Mouse (Mus musculus): Measurements from ENCODE around the gene Olfr374. TPM values are rescaled to one million over a fixed set of nuclear protein-coding genes. Genes with fewer than 3 reads are reported as not detected.
"Not testable (repeated sequence)": the region's sequence is repeated elsewhere in the genome, so short reads cannot be mapped to it uniquely, and the experiment has no call there.

The Olfr374 gene
- not detected in 2 replicates for polyA plus RNA-seq (2015; fragmentation: Nextera tagmentation; extraction: Ambion mirVana)

- no peak for TF ChIP-seq CTCF (IDR thresholded peaks at IDR 0.05; ENCODE audit: low read depth)
- no peaks in the 10 kb centered on the region for H3K4me1 ChIP-seq (replicated peaks; ENCODE audit: control insufficient read depth, insufficient read depth, low read length)
- WGBS = 76% methylated on average over 3 of the region's 3 CpGs
- no peaks in the 10 kb centered on the region for H3K36me3 ChIP-seq (ENCODE audit: control insufficient read depth, insufficient read depth)
- no peak for ATAC-seq
- no peak within 1 kb of the TSS for H3K9ac ChIP-seq (ENCODE audit: low read depth, low read length)
- no peak within 1 kb of the TSS for H3K4me2 ChIP-seq (replicated peaks; ENCODE audit: low read depth)
- H3K27ac ChIP-seq (ENCODE audit: low read depth, low read length) = no peak within 1 kb of the TSS
- H3K27me3 ChIP-seq (replicated peaks; ENCODE audit: control insufficient read depth, insufficient read depth, low read length) = no peaks in the 10 kb centered on the region
- no peaks in the 10 kb centered on the region for H3K9me3 ChIP-seq (ENCODE audit: control insufficient read depth)
- H3K4me3 ChIP-seq (ENCODE audit: low read depth, low read length) = no peak within 1 kb of the TSS
These were observed at the start of gene Olfr374 for GRCm38 (mm10) chr8:72106740-72107139. Gene Olfr374, plus strand, starts transcription at chr8:72107040.

GRCm38 (mm10) chr8:72057643-72058042 is 49.2 kb upstream of the Olfr374 start:
- H3K4me1 ChIP-seq (replicated peaks; ENCODE audit: control insufficient read depth, insufficient read depth, low read length); H3K27ac ChIP-seq (ENCODE audit: low read depth, low read length); H3K4me3 ChIP-seq (ENCODE audit: low read depth, low read length); H3K4me2 ChIP-seq (replicated peaks; ENCODE audit: low read depth); ATAC-seq; H3K27me3 ChIP-seq (replicated peaks; ENCODE audit: control insufficient read depth, insufficient read depth, low read length); H3K9me3 ChIP-seq (ENCODE audit: control insufficient read depth); H3K9ac ChIP-seq (ENCODE audit: low read depth, low read length); H3K36me3 ChIP-seq (ENCODE audit: control insufficient read depth, insufficient read depth): not testable (repeated sequence)
- WGBS = 92% methylated on average over 3 of the region's 4 CpGs

GRCm38 (mm10) chr8:72066819-72067399 is 39.9 kb upstream of the Olfr374 start:
- H3K27me3 ChIP-seq (replicated peaks; ENCODE audit: control insufficient read depth, insufficient read depth, low read length); H3K9ac ChIP-seq (ENCODE audit: low read depth, low read length); H3K36me3 ChIP-seq (ENCODE audit: control insufficient read depth, insufficient read depth); H3K9me3 ChIP-seq (ENCODE audit: control insufficient read depth); H3K27ac ChIP-seq (ENCODE audit: low read depth, low read length); H3K4me3 ChIP-seq (ENCODE audit: low read depth, low read length); H3K4me2 ChIP-seq (replicated peaks; ENCODE audit: low read depth); ATAC-seq; H3K4me1 ChIP-seq (replicated peaks; ENCODE audit: control insufficient read depth, insufficient read depth, low read length): not testable (repeated sequence)
- 75% methylated on average over 1 of the region's 1 CpGs for WGBS

DNA sequence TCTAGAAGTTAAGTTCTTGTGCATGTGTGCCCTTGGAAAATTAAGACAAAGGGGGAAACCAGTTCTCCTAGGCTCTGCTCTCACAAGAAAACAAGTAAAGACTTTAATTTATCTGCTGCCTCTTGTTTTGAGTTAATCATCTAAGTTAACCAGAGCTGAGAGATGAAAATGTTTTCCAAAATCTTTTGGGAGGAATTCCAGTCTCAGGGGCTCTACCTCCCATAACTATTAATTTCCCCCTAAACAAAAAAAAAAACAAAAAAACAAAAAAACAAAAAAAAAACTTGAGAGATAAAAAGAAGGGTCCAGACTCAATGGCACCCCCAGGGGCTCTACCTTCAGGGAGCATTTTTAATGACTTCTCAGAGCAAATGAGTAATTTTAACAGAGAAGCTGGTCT is 24.0 kb upstream of the Olfr374 start, which contains the start of gene Olfr373:
Olfr373 (plus strand) TSS at position 301 of the 400 bp plus-strand sequence.
- H3K4me1 ChIP-seq (replicated peaks; ENCODE audit: control insufficient read depth, insufficient read depth, low read length); ATAC-seq; H3K9ac ChIP-seq (ENCODE audit: low read depth, low read length); H3K9me3 ChIP-seq (ENCODE audit: control insufficient read depth); H3K27me3 ChIP-seq (replicated peaks; ENCODE audit: control insufficient read depth, insufficient read depth, low read length); H3K27ac ChIP-seq (ENCODE audit: low read depth, low read length); H3K36me3 ChIP-seq (ENCODE audit: control insufficient read depth, insufficient read depth); H3K4me3 ChIP-seq (ENCODE audit: low read depth, low read length); H3K4me2 ChIP-seq (replicated peaks; ENCODE audit: low read depth): not testable (repeated sequence)

DNA sequence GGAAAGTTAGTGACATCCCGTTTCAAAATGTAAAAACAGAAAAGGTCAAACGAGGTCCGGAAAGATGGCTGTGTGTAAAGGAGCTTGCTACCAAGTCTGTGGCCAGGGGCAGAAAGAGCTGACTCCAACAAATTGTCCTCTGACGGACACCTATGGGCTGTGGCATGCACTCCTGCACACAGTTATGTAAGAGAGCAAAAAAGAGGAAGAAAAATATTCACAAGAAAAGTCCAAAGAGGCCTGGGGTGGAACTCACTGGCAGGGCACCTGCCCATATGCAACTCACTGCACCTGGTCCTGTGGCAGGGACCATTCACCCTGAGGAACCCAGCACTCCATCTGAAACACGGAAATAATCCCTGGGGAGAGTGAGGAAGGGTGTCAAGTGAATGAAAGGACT is 22.1 kb upstream of the Olfr374 start:
- no peak overlapping the region for H3K4me3 ChIP-seq (ENCODE audit: low read depth, low read length)
- ATAC-seq = no peak
- H3K27ac ChIP-seq (ENCODE audit: low read depth, low read length) = no peak overlapping the region
- no peak overlapping the region for H3K4me2 ChIP-seq (replicated peaks; ENCODE audit: low read depth)
- TF ChIP-seq CTCF (IDR thresholded peaks at IDR 0.05; ENCODE audit: low read depth) = no peak
- H3K27me3 ChIP-seq (replicated peaks; ENCODE audit: control insufficient read depth, insufficient read depth, low read length) = no peaks in the 10 kb centered on the region
- no peak overlapping the region for H3K9ac ChIP-seq (ENCODE audit: low read depth, low read length)
- no peaks in the 10 kb centered on the region for H3K4me1 ChIP-seq (replicated peaks; ENCODE audit: control insufficient read depth, insufficient read depth, low read length)
- H3K36me3 ChIP-seq (ENCODE audit: control insufficient read depth, insufficient read depth) = no peaks in the 10 kb centered on the region
- WGBS = 70% methylated on average over 5 of the region's 5 CpGs
- no peaks in the 10 kb centered on the region for H3K9me3 ChIP-seq (ENCODE audit: control insufficient read depth)

GRCm38 (mm10) chr8:72087611-72088010 is 19.2 kb upstream of the Olfr374 start:
- H3K27ac ChIP-seq (ENCODE audit: low read depth, low read length); H3K36me3 ChIP-seq (ENCODE audit: control insufficient read depth, insufficient read depth); H3K4me3 ChIP-seq (ENCODE audit: low read depth, low read length); H3K4me2 ChIP-seq (replicated peaks; ENCODE audit: low read depth); H3K9me3 ChIP-seq (ENCODE audit: control insufficient read depth); H3K4me1 ChIP-seq (replicated peaks; ENCODE audit: control insufficient read depth, insufficient read depth, low read length); H3K9ac ChIP-seq (ENCODE audit: low read depth, low read length); ATAC-seq; H3K27me3 ChIP-seq (replicated peaks; ENCODE audit: control insufficient read depth, insufficient read depth, low read length): not testable (repeated sequence)
- TF ChIP-seq CTCF (IDR thresholded peaks at IDR 0.05; ENCODE audit: low read depth) = peak; percentile 48
- 83% methylated on average over 3 of the region's 3 CpGs for WGBS

GRCm38 (mm10) chr8:72096721-72097120 is 10.1 kb upstream of the Olfr374 start:
- H3K4me3 ChIP-seq (ENCODE audit: low read depth, low read length); H3K4me2 ChIP-seq (replicated peaks; ENCODE audit: low read depth); H3K27me3 ChIP-seq (replicated peaks; ENCODE audit: control insufficient read depth, insufficient read depth, low read length); H3K36me3 ChIP-seq (ENCODE audit: control insufficient read depth, insufficient read depth); H3K9me3 ChIP-seq (ENCODE audit: control insufficient read depth); H3K4me1 ChIP-seq (replicated peaks; ENCODE audit: control insufficient read depth, insufficient read depth, low read length); H3K9ac ChIP-seq (ENCODE audit: low read depth, low read length); ATAC-seq: not testable (repeated sequence)
- 0 out of 2 replicates have a peak overlapping the region, but pooled peaks have one; percentile 30 for H3K27ac ChIP-seq (ENCODE audit: low read depth, low read length)

DNA sequence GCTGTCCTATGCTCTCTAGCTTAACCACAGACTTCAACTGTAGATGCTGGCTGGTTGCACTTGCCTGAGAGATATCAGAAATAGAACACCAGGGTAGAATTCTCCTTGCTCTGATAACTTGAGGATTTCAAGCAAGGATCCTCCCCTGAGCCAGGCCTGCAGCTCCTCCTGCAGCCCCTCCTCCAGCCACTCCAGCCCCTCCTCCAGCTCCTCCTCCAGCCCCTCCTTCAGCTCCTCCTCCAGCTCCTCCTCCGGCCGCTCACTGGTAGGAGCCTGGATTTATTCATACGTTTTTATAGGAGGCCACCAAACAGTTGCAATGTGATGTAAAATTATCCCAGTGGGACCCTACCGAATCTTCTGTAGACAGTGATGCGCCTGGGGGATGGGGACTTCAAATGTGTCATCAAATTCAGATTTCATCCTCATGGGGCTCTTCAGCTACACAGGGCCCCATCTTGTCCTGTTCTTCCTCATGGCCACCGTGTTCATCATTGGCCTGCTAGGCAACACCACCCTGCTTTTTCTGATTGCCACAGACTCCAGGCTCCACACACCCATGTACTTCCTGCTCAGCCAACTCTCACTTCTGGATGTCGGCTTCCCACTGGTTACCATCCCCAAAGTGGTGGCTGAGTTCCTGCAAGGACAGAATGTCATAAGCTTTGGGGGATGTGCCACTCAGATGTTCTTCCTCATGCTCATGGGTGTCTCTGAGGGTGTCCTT is 7.3 kb upstream of the Olfr374 start:
- H3K4me2 ChIP-seq (replicated peaks; ENCODE audit: low read depth) = 0 out of 2 replicates have a peak overlapping the region, but pooled peaks have one; percentile 7
- 52% methylated on average over 6 of the region's 7 CpGs for WGBS
- not testable (repeated sequence) for H3K27me3 ChIP-seq (replicated peaks; ENCODE audit: control insufficient read depth, insufficient read depth, low read length); H3K4me3 ChIP-seq (ENCODE audit: low read depth, low read length); H3K4me1 ChIP-seq (replicated peaks; ENCODE audit: control insufficient read depth, insufficient read depth, low read length); H3K36me3 ChIP-seq (ENCODE audit: control insufficient read depth, insufficient read depth); H3K27ac ChIP-seq (ENCODE audit: low read depth, low read length); H3K9me3 ChIP-seq (ENCODE audit: control insufficient read depth); ATAC-seq; H3K9ac ChIP-seq (ENCODE audit: low read depth, low read length)

Data from intestine, postnatal 0 days (tissue).